Mouse (Mus musculus) lung, postnatal 0 days (tissue): ENCODE results near the gene P4ha2. TPM values are rescaled to one million over a fixed set of nuclear protein-coding genes. Genes with fewer than 3 reads are reported as not detected.
A peak's percentile ranks its signal among the peaks of the same experiment; 100 is the strongest.

Experiments used
- ATAC-seq: fragments of 200-750 bp; cut with Nextera tagmentation; 2 replicates; pipeline ENCODE4 v1.8.0; 2017; ENCODE audit warnings: moderate library complexity
- DNase-seq: peaks from one replicate; pipeline ENCODE4 v3.0.0-alpha.2; 2016; ENCODE audit warnings: low spot score
- H3K27ac ChIP-seq: fragments of 300-500 bp; sonication (generic); 2 replicates; pipeline ENCODE4 v1.5.1; 2014; ENCODE audit warnings: antibody characterized with exemption, mild to moderate bottlenecking, low read length, mixed read lengths
- H3K27me3 ChIP-seq: fragments of 300-500 bp; sonication (generic); replicated peaks from 2 replicates; pipeline ENCODE4 v1.6.1; 2014; ENCODE audit warnings: low read length, mixed read lengths; ENCODE audit not compliant: insufficient read depth
- H3K36me3 ChIP-seq: fragments of 300-500 bp; sonication (generic); 2 replicates; pipeline ENCODE4 v1.6.1; 2014; ENCODE audit warnings: low read length, mixed read lengths; ENCODE audit not compliant: insufficient read depth
- H3K4me1 ChIP-seq: fragments of 300-500 bp; sonication (generic); 2 replicates; pipeline ENCODE4 v1.6.1; 2014; ENCODE audit warnings: antibody characterized with exemption, low read depth, low read length, mixed read lengths; ENCODE audit not compliant: insufficient read depth
- H3K4me2 ChIP-seq: fragments of 300-500 bp; sonication (generic); replicated peaks from 2 replicates; pipeline ENCODE4 v1.6.1; 2014; ENCODE audit warnings: low read depth, mild to moderate bottlenecking, low read length, moderate library complexity, mixed read lengths
- H3K4me3 ChIP-seq: fragments of 300-500 bp; sonication (generic); 2 replicates; pipeline ENCODE4 v1.5.1; 2014; ENCODE audit warnings: low read depth, low read length
- H3K9ac ChIP-seq: fragments of 300-500 bp; sonication (generic); replicated peaks from 2 replicates; pipeline ENCODE4 v1.6.1; 2014; ENCODE audit warnings: low read depth, mild to moderate bottlenecking
- H3K9me3 ChIP-seq: fragments of 300-500 bp; sonication (generic); 2 replicates; pipeline ENCODE4 v1.6.1; 2016; ENCODE audit warnings: low read length, mixed read lengths
- CTCF ChIP-seq: IDR thresholded peaks from 2 replicates; pipeline ENCODE4 v1.5.1; 2016; ENCODE audit warnings: antibody characterized with exemption, mild to moderate bottlenecking
- EP300 ChIP-seq: IDR thresholded peaks from 2 replicates; pipeline ENCODE4 v1.6.1; 2016; ENCODE audit warnings: antibody characterized with exemption, mild to moderate bottlenecking, control low read depth
- WGBS: fragments of 180-500 bp; shearing (Covaris S2); extraction: QIAGEN DNeasy Blood & Tissue Kit; methylation state at CpG from one replicate; pipeline ENCODE4 v1.1.7; 2014; 5-methylcytosine and 5-hydroxymethylcytosine counted together
- polyA plus RNA-seq: library from polyadenylated mRNA; unstranded; fragments of >200 nt; fragmentation: Nextera tagmentation; extraction: Ambion mirVana; gene quantifications from 2 replicates; pipeline ENCODE4 v1.2.1, GENCODE M21; 2015

P4ha2 gene
- polyA plus RNA-seq, 1 experiment from 2014 or later, result 26.5 TPM

DNA sequence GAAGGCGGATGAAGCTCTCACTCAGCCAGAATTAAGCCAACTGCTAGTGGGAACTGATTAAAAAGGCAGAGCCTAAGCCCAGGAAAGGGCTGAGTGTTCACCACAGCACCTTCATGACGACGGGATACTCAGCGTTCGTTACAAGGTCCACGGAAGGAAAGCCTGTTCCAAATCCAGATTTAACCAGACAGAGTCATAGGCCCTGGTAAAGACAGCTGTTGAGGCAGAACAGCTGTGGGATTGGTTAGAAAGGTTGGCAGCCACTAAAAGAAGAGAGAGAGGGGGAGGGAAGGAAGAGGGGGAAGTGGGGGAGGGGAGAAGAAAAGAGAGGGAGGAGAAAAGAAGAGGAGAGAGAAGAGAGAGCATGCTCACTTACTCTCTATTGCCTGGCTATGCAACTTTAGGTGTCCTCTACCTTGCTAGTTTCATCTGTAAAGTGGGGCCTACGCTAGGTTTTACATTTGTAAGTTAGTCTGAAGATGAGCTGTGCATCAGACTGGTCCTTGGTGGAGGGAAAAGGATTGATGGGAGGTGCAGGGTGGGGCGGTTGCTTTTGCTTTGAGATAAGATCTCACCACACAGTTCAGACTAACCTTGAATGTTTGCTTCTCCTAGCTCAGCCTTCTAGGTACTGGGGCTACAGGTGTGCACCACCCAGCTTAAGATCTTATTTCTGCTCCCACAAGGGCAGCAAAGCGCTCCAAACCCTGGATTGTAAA lies 37.0 kb upstream of the P4ha2 start:
- H3K27me3 ChIP-seq, result no peaks in the 10 kb centered on the region
- H3K27ac ChIP-seq, result 0 out of 2 replicates have a peak overlapping the region, but pooled peaks have one; percentile 0
- H3K9ac ChIP-seq, result no peak overlapping the region

DNA sequence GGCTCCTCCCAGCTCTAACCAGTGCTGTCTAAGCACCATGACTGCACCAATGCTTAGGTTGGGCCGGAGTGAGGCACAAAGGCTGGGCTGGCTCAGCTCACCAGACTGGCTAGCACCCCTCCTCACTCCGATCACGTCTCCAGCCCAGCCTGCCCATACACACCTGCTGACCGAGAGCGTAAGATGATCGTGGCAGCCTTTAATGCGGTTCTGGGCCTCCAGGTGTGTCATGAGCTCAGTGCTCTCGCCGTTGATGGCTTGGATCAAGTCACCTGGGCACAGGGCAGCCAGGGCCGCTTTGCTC lies 36.5 kb upstream of the P4ha2 start:
- no peaks in the 10 kb centered on the region for H3K27me3 ChIP-seq
- H3K9ac ChIP-seq, result no peak overlapping the region
- no peak overlapping the region for H3K4me3 ChIP-seq
- H3K9me3 ChIP-seq, result no peaks in the 10 kb centered on the region
- H3K4me2 ChIP-seq, result no peak overlapping the region
- 83% methylated on average over 10 of the region's 10 CpGs for WGBS
- no peak for ATAC-seq
- H3K4me1 ChIP-seq, result peaks cover 6% of the 10 kb centered on the region
- H3K36me3 ChIP-seq, result no peaks in the 10 kb centered on the region
- TF ChIP-seq CTCF (no peak), EP300 (no peak)
- DNase-seq, result no peak
- no peak overlapping the region for H3K27ac ChIP-seq

More for the DNA sequence above, 37.0 kb upstream of the P4ha2 start:
- no peak overlapping the region for H3K4me2 ChIP-seq
- TF ChIP-seq EP300, result no peak
- TF ChIP-seq CTCF, result no peak
- 67% methylated on average over 9 of the region's 9 CpGs for WGBS
- no peaks in the 10 kb centered on the region for H3K36me3 ChIP-seq
- peaks cover 6% of the 10 kb centered on the region for H3K4me1 ChIP-seq
- no peaks in the 10 kb centered on the region for H3K9me3 ChIP-seq
- ATAC-seq (no peak), DNase-seq (peak; percentile 34)
- H3K4me3 ChIP-seq, result no peak overlapping the region

- H3K27me3 ChIP-seq, result peaks cover 7% of the 10 kb centered on the region; the same call in 1 of the 2 replicates
- no peak overlapping the region for H3K27ac ChIP-seq
- TF ChIP-seq CTCF, result no peak
- TF ChIP-seq EP300, result no peak
- no peaks in the 10 kb centered on the region for H3K36me3 ChIP-seq
- H3K9me3 ChIP-seq, result no peaks in the 10 kb centered on the region
- DNase-seq, result no peak
- H3K4me3 ChIP-seq, result no peak overlapping the region
- 54% methylated on average over 3 of the region's 3 CpGs for WGBS
- no peak overlapping the region for H3K4me2 ChIP-seq
- no peak for ATAC-seq
- no peak overlapping the region for H3K9ac ChIP-seq
- H3K4me1 ChIP-seq, result peaks cover 6% of the 10 kb centered on the region
Measured at GRCm38 (mm10) chr11:54064412-54064978, 35.4 kb upstream of the P4ha2 start.

DNA sequence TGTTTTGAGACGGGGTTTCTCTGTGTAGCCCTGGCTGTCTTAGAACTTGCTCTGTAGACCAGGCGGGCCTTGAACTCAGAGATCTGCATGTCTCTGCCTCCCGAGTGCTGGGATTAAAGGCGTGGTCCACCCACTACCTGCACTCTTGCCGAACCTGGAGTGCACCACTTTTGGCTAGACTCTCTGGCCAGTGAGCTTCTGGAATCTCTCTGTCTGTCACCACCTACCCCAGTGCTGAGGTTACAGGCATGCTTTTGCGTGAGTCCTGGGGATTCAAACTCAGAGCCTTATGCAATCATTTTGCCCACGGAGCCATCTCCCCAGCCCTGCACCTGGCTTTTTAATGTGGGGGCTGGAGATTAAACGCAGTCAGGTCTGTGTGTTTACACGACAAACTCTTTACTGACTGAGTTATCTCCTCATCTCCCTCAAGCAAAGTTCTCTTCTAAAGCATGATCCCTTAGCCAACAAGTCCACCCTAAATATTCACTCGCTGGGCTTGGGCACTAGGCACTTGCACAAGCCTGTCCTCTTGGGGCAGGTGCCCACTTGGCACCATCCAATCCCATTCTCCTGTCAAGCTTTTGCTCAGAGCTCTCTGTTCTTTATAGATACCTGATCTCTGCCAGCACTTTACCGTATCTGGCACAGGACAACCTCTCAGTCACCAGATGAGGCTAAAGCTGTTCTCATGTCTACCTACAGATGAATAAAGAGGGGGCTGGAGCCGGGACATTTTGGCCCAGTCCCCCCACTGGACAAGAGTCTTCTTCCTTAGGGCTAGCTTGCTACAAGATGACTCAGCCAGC lies 34.6 kb upstream of the P4ha2 start:
- DNase-seq (no peak), ATAC-seq (no peak)
- Histone ChIP-seq H3K4me3 (no peak overlapping the region), H3K27me3 (peaks cover 10% of the 10 kb centered on the region; the same call in 1 of the 2 replicates), H3K9me3 (no peaks in the 10 kb centered on the region), H3K27ac (no peak overlapping the region), H3K9ac (no peak overlapping the region), H3K4me1 (peaks cover 2% of the 10 kb centered on the region), H3K4me2 (no peak overlapping the region), H3K36me3 (no peaks in the 10 kb centered on the region)
- TF ChIP-seq CTCF, result no peak
- TF ChIP-seq EP300, result no peak
- WGBS, result 76% methylated on average over 12 of the region's 12 CpGs

DNA sequence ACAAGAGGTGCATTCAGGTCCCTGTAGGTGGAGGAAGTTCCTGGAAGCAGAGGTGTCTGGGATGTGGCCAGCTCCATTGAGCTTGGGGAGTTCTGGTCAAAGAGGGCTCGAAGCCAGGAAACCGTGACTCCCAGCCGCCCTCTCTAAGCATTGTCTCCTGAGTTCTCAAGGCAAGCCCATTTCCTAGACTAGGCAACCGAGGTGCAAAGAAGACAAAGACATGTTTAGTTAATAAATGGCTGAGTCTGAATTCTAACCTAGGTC lies 34.0 kb upstream of the P4ha2 start:
- H3K36me3 ChIP-seq, result no peaks in the 10 kb centered on the region
- DNase-seq (no peak), ATAC-seq (no peak)
- no peak overlapping the region for H3K9ac ChIP-seq
- no peaks in the 10 kb centered on the region for H3K9me3 ChIP-seq
- H3K27ac ChIP-seq, result no peak overlapping the region
- no peak overlapping the region for H3K4me2 ChIP-seq
- 55% methylated on average over 4 of the region's 4 CpGs for WGBS
- no peaks in the 10 kb centered on the region; the same call in 1 of the 2 replicates for H3K4me1 ChIP-seq
- H3K27me3 ChIP-seq, result peaks cover 10% of the 10 kb centered on the region; the same call in 1 of the 2 replicates
- no peak for TF ChIP-seq CTCF
- TF ChIP-seq EP300, result no peak
- H3K4me3 ChIP-seq, result no peak overlapping the region

GRCm38 (mm10) chr11:54066400-54066799 lies 33.5 kb upstream of the P4ha2 start:
- Histone ChIP-seq H3K36me3 (no peaks in the 10 kb centered on the region), H3K9ac (no peak overlapping the region), H3K4me3 (no peak overlapping the region), H3K27me3 (peaks cover 10% of the 10 kb centered on the region; the same call in 1 of the 2 replicates), H3K9me3 (no peaks in the 10 kb centered on the region), H3K4me2 (no peak overlapping the region), H3K4me1 (no peaks in the 10 kb centered on the region; the same call in 1 of the 2 replicates), H3K27ac (no peak overlapping the region)
- DNase-seq, result no peak
- TF ChIP-seq CTCF (no peak), EP300 (no peak)
- WGBS, result 63% methylated on average over 5 of the region's 5 CpGs
- ATAC-seq, result no peak
